Mouse (Mus musculus) cerebellum, adult 2 months (tissue): ENCODE measurements around the gene Flt1.

Experiments
- CTCF ChIP-seq: fragments of 200-500 bp; IDR thresholded peaks from 2 replicates; pipeline ENCODE4 v1.5.1; 2011; ENCODE audit warnings: low read depth, mild to moderate bottlenecking, control low read depth, low read length, moderate library complexity, borderline replicate concordance; ENCODE audit not compliant: insufficient read depth
- POLR2A ChIP-seq: fragments of 200-500 bp; IDR thresholded peaks from 2 replicates; pipeline ENCODE4 v1.6.1; 2011; ENCODE audit warnings: low read length, control low read depth, borderline replicate concordance; ENCODE audit not compliant: insufficient read depth

- TF ChIP-seq POLR2A (no peak), CTCF (no peak)
Observed at GRCm38 (mm10) chr5:147668637-147669344, 57.0 kb downstream of the Flt1 start.
